Mouse (Mus musculus) midbrain, postnatal 0 days (tissue): ENCODE measurements around the gene Ptp4a2. TPM values are rescaled to one million over a fixed set of nuclear protein-coding genes. Genes with fewer than 3 reads are reported as not detected.
A peak's percentile ranks its signal among the peaks of the same experiment; 100 is the strongest.

Source experiments
- ATAC-seq: fragments of 200-750 bp; cut with Nextera tagmentation; 2 replicates; pipeline ENCODE4 v1.8.0; 2017; ENCODE audit warnings: moderate number of reproducible peaks, mild to moderate bottlenecking, moderate TSS enrichment, moderate library complexity; ENCODE audit not compliant: low FRiP score
- DNase-seq: peaks from one replicate; pipeline ENCODE4 v3.0.0-alpha.2; 2015; ENCODE audit warnings: low spot score
- H3K27ac ChIP-seq: fragments of 300-500 bp; sonication (generic); 2 replicates; pipeline ENCODE4 v1.5.1; 2014; ENCODE audit warnings: low read depth, mild to moderate bottlenecking, low read length, mixed read lengths
- H3K27me3 ChIP-seq: fragments of 300-500 bp; sonication (generic); 2 replicates; pipeline ENCODE4 v1.6.1; 2014; ENCODE audit warnings: low read length, control low read depth, mixed read lengths; ENCODE audit not compliant: insufficient read depth
- H3K36me3 ChIP-seq: fragments of 300-500 bp; sonication (generic); 2 replicates; pipeline ENCODE4 v1.6.1; 2014; ENCODE audit warnings: low read length, control low read depth, mixed read lengths; ENCODE audit not compliant: insufficient read depth
- H3K4me1 ChIP-seq: fragments of 300-500 bp; sonication (generic); 2 replicates; pipeline ENCODE4 v1.6.1; 2014; ENCODE audit warnings: mild to moderate bottlenecking, control low read depth, antibody characterized with exemption, low read length, mixed read lengths; ENCODE audit not compliant: insufficient read depth
- H3K4me2 ChIP-seq: fragments of 300-500 bp; sonication (generic); 2 replicates; pipeline ENCODE4 v1.6.1; 2014; ENCODE audit warnings: low read depth, mild to moderate bottlenecking, low read length, mixed read lengths; ENCODE audit not compliant: poor library complexity, severe bottlenecking
- H3K4me3 ChIP-seq: fragments of 300-500 bp; sonication (generic); 2 replicates; pipeline ENCODE4 v1.5.1; 2014; ENCODE audit warnings: low read depth, mild to moderate bottlenecking, low read length, moderate library complexity
- H3K9ac ChIP-seq: fragments of 300-500 bp; sonication (generic); replicated peaks from 2 replicates; pipeline ENCODE4 v1.6.1; 2014; ENCODE audit warnings: mild to moderate bottlenecking, low read length, moderate library complexity, mixed read lengths; ENCODE audit not compliant: poor library complexity, severe bottlenecking
- H3K9me3 ChIP-seq: fragments of 300-500 bp; sonication (generic); 2 replicates; pipeline ENCODE4 v1.6.1; 2016; ENCODE audit warnings: low read length, control low read depth
- CTCF ChIP-seq: IDR thresholded peaks from 2 replicates; pipeline ENCODE4 v1.5.1; 2016; ENCODE audit warnings: antibody characterized with exemption, mild to moderate bottlenecking
- WGBS: fragments of 180-500 bp; shearing (Covaris S2); extraction: QIAGEN DNeasy Blood & Tissue Kit; methylation state at CpG from one replicate; pipeline ENCODE4 v1.1.7; 2014; 5-methylcytosine and 5-hydroxymethylcytosine counted together
- polyA plus RNA-seq: library from polyadenylated mRNA; unstranded; fragments of >200 nt; fragmentation: Nextera tagmentation; extraction: Ambion mirVana; gene quantifications from 2 replicates; pipeline ENCODE4 v1.2.1, GENCODE M21; 2015
- total RNA-seq: library from RNA; depleted of rRNA; stranded (reverse); fragments of >200 nt; gene quantifications from 2 replicates; pipeline ENCODE4 v1.2.3, GENCODE M21; 2014

The Ptp4a2 gene
- total and polyA plus RNA-seq, 2 experiments from 2014 or later, result 94.0 to 245 TPM

- Histone ChIP-seq H3K9me3 (no peaks in the 10 kb centered on the region), H3K27ac (no peak overlapping the region), H3K36me3 (peaks cover 12% of the 10 kb centered on the region), H3K9ac (no peak overlapping the region), H3K27me3 (no peaks in the 10 kb centered on the region), H3K4me2 (no peak overlapping the region), H3K4me3 (no peak overlapping the region), H3K4me1 (no peaks in the 10 kb centered on the region)
- ATAC-seq (no peak), DNase-seq (no peak)
- WGBS, result 69% methylated on average over 2 of the region's 2 CpGs
- peak; percentile 41 for TF ChIP-seq CTCF
Measured at GRCm38 (mm10) chr4:129850491-129850890, 39.5 kb downstream of the Ptp4a2 start.

- no peak for ATAC-seq
- Histone ChIP-seq H3K4me3 (no peak overlapping the region), H3K4me1 (no peaks in the 10 kb centered on the region), H3K4me2 (no peak overlapping the region), H3K9me3 (no peaks in the 10 kb centered on the region), H3K9ac (no peak overlapping the region), H3K27ac (no peak overlapping the region), H3K27me3 (no peaks in the 10 kb centered on the region), H3K36me3 (peaks cover 8% of the 10 kb centered on the region)
- TF ChIP-seq CTCF, result no peak
- 68% methylated on average over 3 of the region's 3 CpGs for WGBS
- no peak for DNase-seq
Measured at GRCm38 (mm10) chr4:129851861-129852260, 40.8 kb downstream of the Ptp4a2 start.

GRCm38 (mm10) chr4:129853053-129853452, 42.0 kb downstream of the Ptp4a2 start:
- H3K4me3 ChIP-seq, result no peak overlapping the region
- no peaks in the 10 kb centered on the region for H3K4me1 ChIP-seq
- 67% methylated on average over 2 of the region's 2 CpGs for WGBS
- H3K27me3 ChIP-seq, result no peaks in the 10 kb centered on the region
- no peak overlapping the region for H3K9ac ChIP-seq
- H3K4me2 ChIP-seq, result no peak overlapping the region
- H3K9me3 ChIP-seq, result no peaks in the 10 kb centered on the region
- no peak overlapping the region for H3K27ac ChIP-seq
- no peak for ATAC-seq
- no peak for DNase-seq
- peaks cover 5% of the 10 kb centered on the region for H3K36me3 ChIP-seq
- TF ChIP-seq CTCF, result no peak

- H3K9me3 ChIP-seq, result no peaks in the 10 kb centered on the region
- no peak overlapping the region for H3K4me2 ChIP-seq
- DNase-seq (no peak), ATAC-seq (no peak)
- 96% methylated on average over 3 of the region's 3 CpGs for WGBS
- H3K4me1 ChIP-seq, result no peaks in the 10 kb centered on the region
- H3K27ac ChIP-seq, result no peak overlapping the region
- H3K9ac ChIP-seq, result no peak overlapping the region
- peaks cover 2% of the 10 kb centered on the region; the same call in 1 of the 2 replicates for H3K36me3 ChIP-seq
- no peak overlapping the region for H3K4me3 ChIP-seq
- H3K27me3 ChIP-seq, result no peaks in the 10 kb centered on the region
- TF ChIP-seq CTCF, result no peak
Measured at GRCm38 (mm10) chr4:129853996-129854395, 43.0 kb downstream of the Ptp4a2 start.

GRCm38 (mm10) chr4:129854615-129855014, 43.6 kb downstream of the Ptp4a2 start:
- no peak overlapping the region for H3K4me2 ChIP-seq
- H3K9ac ChIP-seq, result no peak overlapping the region
- H3K4me1 ChIP-seq, result no peaks in the 10 kb centered on the region
- DNase-seq (no peak), ATAC-seq (no peak)
- no peaks in the 10 kb centered on the region for H3K9me3 ChIP-seq
- WGBS, result 84% methylated on average over 3 of the region's 3 CpGs
- H3K27me3 ChIP-seq, result no peaks in the 10 kb centered on the region
- no peak overlapping the region for H3K4me3 ChIP-seq
- TF ChIP-seq CTCF, result no peak
- peaks cover 2% of the 10 kb centered on the region; the same call in 1 of the 2 replicates for H3K36me3 ChIP-seq
- H3K27ac ChIP-seq, result no peak overlapping the region

GRCm38 (mm10) chr4:129855051-129855970, 44.3 kb downstream of the Ptp4a2 start:
- DNase-seq, result no peak
- Histone ChIP-seq H3K36me3 (peaks cover 2% of the 10 kb centered on the region; the same call in 1 of the 2 replicates), H3K4me1 (no peaks in the 10 kb centered on the region), H3K9ac (no peak overlapping the region), H3K4me2 (no peak overlapping the region), H3K27me3 (no peaks in the 10 kb centered on the region), H3K9me3 (no peaks in the 10 kb centered on the region), H3K4me3 (no peak overlapping the region), H3K27ac (peak overlapping the region; percentile 62; the same call in 1 of the 2 replicates)
- no peak for ATAC-seq
- no peak for TF ChIP-seq CTCF
- 79% methylated on average over 16 of the region's 16 CpGs for WGBS
